33 mouse cellular contexts compared by ENCODE assay signal in the genomic region with DNA sequence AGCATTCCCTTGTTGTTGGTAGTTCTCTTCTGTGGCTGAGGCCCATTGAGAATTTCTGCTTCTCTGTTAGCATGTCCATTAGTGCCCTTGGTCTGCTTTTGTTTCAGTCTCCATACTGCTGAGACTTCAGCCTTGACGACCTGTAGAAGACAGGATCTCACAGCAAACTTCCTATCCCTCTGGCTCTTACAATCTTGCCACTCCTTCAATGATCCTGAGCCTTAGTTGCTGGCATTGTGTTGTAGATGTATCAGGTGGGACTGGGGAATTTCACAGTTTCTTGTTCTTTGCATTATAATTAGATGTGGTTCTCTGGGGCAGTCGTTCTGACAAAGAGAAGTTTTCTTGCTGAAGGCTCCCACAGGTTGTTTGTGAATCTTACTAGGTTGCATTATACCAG. TPM values are rescaled to one million over a fixed set of nuclear protein-coding genes. Genes with fewer than 3 reads are reported as not detected.
"Had no signal": no experiment of that assay in that cellular context is flagged by ENCODE, and none has a peak within 500 bp of the region (broad histone marks: within the 10 kb centered on the region; RNA-seq: fewer than 3 reads in every experiment).

No protein-coding gene starts in this region.

- H3K4me2 ChIP-seq: heart, embryonic 12.5 days; hindbrain, embryonic 12.5 days; hindbrain, embryonic 14.5 days; intestine, embryonic 15.5 days; kidney, embryonic 15.5 days; limb, embryonic 12.5 days; liver, embryonic 12.5 days had no signal

- H3K4me1 ChIP-seq: heart, embryonic 10.5 days; heart, embryonic 12.5 days; hindbrain, embryonic 10.5 days; hindbrain, embryonic 12.5 days; intestine, embryonic 15.5 days; kidney, embryonic 15.5 days; limb, embryonic 10.5 days; limb, embryonic 12.5 days; liver, embryonic 12.5 days had no signal

- H3K9ac ChIP-seq: heart, embryonic 12.5 days; hindbrain, embryonic 12.5 days; hindbrain, embryonic 14.5 days; intestine, embryonic 15.5 days; kidney, embryonic 15.5 days; limb, embryonic 12.5 days; liver, embryonic 12.5 days; liver, embryonic 14.5 days had no signal

- H3K36me3 ChIP-seq: heart, embryonic 10.5 days; heart, embryonic 12.5 days; hindbrain, embryonic 10.5 days; hindbrain, embryonic 12.5 days; intestine, embryonic 15.5 days; kidney, embryonic 15.5 days; limb, embryonic 10.5 days; limb, embryonic 12.5 days; liver, embryonic 12.5 days had no signal

- DNase-seq: gastrocnemius, adult 2 months; gastrocnemius, postnatal 10 days; gastrocnemius, postnatal 25 days; heart, adult 18-20 months; heart, postnatal 10 days; heart, postnatal 4 days; kidney, adult 18-20 months; kidney, adult 8-10 months; kidney, postnatal 14 days; kidney, postnatal 36 days; layer of hippocampus, adult 9-11 months; layer of hippocampus, postnatal 36 days had no signal

- H3K27ac ChIP-seq: gastrocnemius, adult 2 months; heart, embryonic 10.5 days; hindbrain, embryonic 10.5 days; hindbrain, embryonic 12.5 days; hindbrain, embryonic 14.5 days; intestine, embryonic 15.5 days; kidney, embryonic 15.5 days; kidney, postnatal 0 days; left cerebral cortex, adult 2 months; limb, embryonic 10.5 days; limb, embryonic 12.5 days; liver, embryonic 12.5 days; liver, embryonic 14.5 days had no signal

- ATAC-seq: hindbrain, embryonic 16.5 days; inflammation-experienced regulatory T-cells, adult 6 months; intestine, embryonic 15.5 days; intestine, postnatal 0 days; liver, embryonic 12.5 days had no signal

- H3K27me3 ChIP-seq: heart, embryonic 12.5 days; hindbrain, embryonic 12.5 days; intestine, embryonic 15.5 days; kidney, embryonic 15.5 days; limb, embryonic 12.5 days; liver, embryonic 12.5 days had no signal

- H3K4me3 ChIP-seq: gastrocnemius, adult 2 months; heart, embryonic 10.5 days; heart, embryonic 12.5 days; hindbrain, embryonic 10.5 days; hindbrain, embryonic 12.5 days; intestine, embryonic 15.5 days; kidney, embryonic 15.5 days; left cerebral cortex, adult 2 months; limb, embryonic 10.5 days; limb, embryonic 12.5 days; liver, embryonic 12.5 days had no signal

- H3K9me3 ChIP-seq: heart, embryonic 10.5 days; heart, embryonic 12.5 days; hindbrain, embryonic 10.5 days; hindbrain, embryonic 12.5 days; intestine, embryonic 15.5 days; kidney, embryonic 15.5 days; limb, embryonic 10.5 days; limb, embryonic 12.5 days; liver, embryonic 12.5 days had no signal

RNA-seq across cellular contexts. Expression of a gene that starts 25.4 kb away (rescaled TPM):
- total RNA-seq: gastrocnemius, adult 2 months; gastrocnemius, postnatal 4 days; granulocyte monocyte progenitor cell, adult 5-6 weeks; liver, adult 2 months had no signal
- polyA plus RNA-seq: heart, embryonic 10.5 days; heart, embryonic 12.5 days; inflammation-experienced regulatory T-cells, adult 6 months; kidney, postnatal 0 days; large intestine, adult 2 months; limb, embryonic 10.5 days; liver, adult 2 months; liver, embryonic 12.5 days; liver, embryonic 14.5 days; liver, embryonic 16.5 days had no signal
